Mouse (Mus musculus) embryonic facial prominence, embryonic 10.5 days (tissue): ENCODE data around the gene Kdm2a. TPM values are rescaled to one million over a fixed set of nuclear protein-coding genes. Genes with fewer than 3 reads are reported as not detected.

ENCODE experiments used
- DNase-seq: peaks from one replicate; pipeline ENCODE4 v3.0.0-alpha.2; 2017; ENCODE audit warnings: low spot score
- H3K27ac ChIP-seq: fragments of 300-500 bp; sonication (generic); replicated peaks from 2 replicates; pipeline ENCODE4 v1.5.1; 2016; ENCODE audit warnings: mild to moderate bottlenecking
- H3K27me3 ChIP-seq: fragments of 300-500 bp; sonication (generic); replicated peaks from 2 replicates; pipeline ENCODE4 v1.6.1; 2016; ENCODE audit warnings: low read depth, mild to moderate bottlenecking; ENCODE audit not compliant: poor library complexity, severe bottlenecking
- H3K36me3 ChIP-seq: fragments of 300-500 bp; sonication (generic); replicated peaks from 2 replicates; pipeline ENCODE4 v1.6.1; 2016; ENCODE audit warnings: mild to moderate bottlenecking, moderate library complexity
- H3K4me1 ChIP-seq: fragments of 300-500 bp; sonication (generic); 2 replicates; pipeline ENCODE4 v1.6.1; 2016
- H3K4me3 ChIP-seq: fragments of 300-500 bp; sonication (generic); 2 replicates; pipeline ENCODE4 v1.5.1; 2016; ENCODE audit warnings: mild to moderate bottlenecking, moderate library complexity
- H3K9me3 ChIP-seq: fragments of 300-500 bp; sonication (generic); 2 replicates; pipeline ENCODE4 v1.6.1; 2016; ENCODE audit warnings: mild to moderate bottlenecking
- WGBS: fragments of 180-500 bp; shearing (Covaris S2); methylation state at CpG from one replicate; pipeline ENCODE4 v1.1.7; 2016; 5-methylcytosine and 5-hydroxymethylcytosine counted together
- polyA plus RNA-seq: library from polyadenylated mRNA; unstranded; fragments of >200 nt; fragmentation: Nextera tagmentation; extraction: Ambion mirVana; gene quantifications from 2 replicates; pipeline ENCODE4 v1.2.1, GENCODE M21; 2016

Kdm2a gene
- polyA plus RNA-seq, result 68.6 and 69.6 TPM in 2 replicates

DNA sequence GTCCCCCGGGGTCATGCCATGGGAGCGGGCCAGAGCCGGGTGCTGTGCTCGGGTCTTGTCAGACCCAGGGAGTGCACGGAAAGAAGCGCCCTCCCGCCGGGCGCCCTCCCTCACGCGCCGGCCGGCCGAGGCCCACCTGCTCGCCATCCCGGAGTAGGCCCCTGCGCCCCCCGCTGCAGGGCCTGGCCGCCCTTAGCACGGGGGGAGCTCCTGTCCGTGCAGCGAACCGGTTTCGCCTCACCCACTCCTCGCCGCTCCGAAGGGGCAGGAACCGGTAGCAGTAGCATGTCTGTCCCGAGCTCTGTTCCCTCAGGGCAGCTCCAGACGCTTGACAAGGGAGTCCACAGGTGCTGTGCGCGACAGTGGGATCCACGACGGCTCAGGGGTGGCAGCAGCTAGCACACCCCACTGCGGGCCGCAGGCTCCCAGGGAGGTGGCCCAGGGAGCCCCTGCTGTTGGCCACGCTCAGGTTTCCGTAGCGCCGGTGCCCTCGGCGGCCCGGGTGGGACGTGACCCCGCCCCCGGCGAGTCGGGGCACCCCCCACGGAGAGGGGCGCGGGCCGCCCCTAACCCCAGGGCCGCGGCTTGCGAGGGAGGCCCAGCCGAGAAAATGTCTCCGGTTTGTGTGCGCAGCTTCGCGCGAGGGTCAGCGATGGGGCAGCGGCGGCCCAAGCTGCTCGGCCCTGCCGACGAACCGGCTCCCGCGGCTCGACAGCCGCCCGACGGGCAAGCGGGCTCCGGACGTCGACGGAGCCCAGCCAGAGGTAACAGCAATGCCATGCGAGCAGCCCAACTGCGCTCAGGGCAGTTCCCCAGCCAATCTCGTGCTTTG is at the start of gene Kdm2a:
TSS of gene Kdm2a (minus strand) at position 488 of the 832 bp plus-strand sequence.
- H3K27me3 ChIP-seq, result peaks cover 5% of the 10 kb centered on the region
- peak within 1 kb of the TSS; percentile 99 for H3K27ac ChIP-seq
- peaks cover 10% of the 10 kb centered on the region for H3K36me3 ChIP-seq
- peak within 1 kb of the TSS; percentile 93 for H3K4me3 ChIP-seq
- H3K4me1 ChIP-seq, result peaks cover 33% of the 10 kb centered on the region
- peaks cover 3% of the 10 kb centered on the region; the same call in 1 of the 2 replicates for H3K9me3 ChIP-seq
- DNase-seq, result peak; percentile 65
- WGBS, result under 1% methylated on average over 82 of the region's 82 CpGs

DNA sequence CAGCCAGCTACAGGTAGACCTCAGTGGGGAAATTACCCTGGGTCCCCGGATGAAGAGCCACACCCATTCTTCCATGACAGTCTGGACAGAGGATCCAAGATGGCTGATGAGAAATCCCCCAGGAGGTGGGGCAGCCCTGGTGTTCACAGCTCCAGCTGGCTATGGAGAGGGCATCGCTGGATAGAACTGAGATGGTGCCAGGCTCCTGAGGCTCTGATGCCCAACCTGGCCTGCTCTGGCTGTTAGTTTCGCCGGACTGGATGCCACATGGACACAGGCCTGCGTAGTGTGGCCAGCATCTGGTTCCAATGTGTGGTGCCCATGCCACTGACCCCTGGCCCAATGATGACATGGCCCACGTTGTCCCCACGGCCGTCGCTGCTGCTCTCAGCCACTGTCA is 49.4 kb upstream of the Kdm2a start:
- Histone ChIP-seq H3K27me3 (no peaks in the 10 kb centered on the region), H3K27ac (no peak overlapping the region), H3K9me3 (no peaks in the 10 kb centered on the region), H3K36me3 (no peaks in the 10 kb centered on the region; the same call in 1 of the 2 replicates), H3K4me3 (no peak overlapping the region), H3K4me1 (peaks cover 22% of the 10 kb centered on the region)
- no peak for DNase-seq
- 86% methylated on average over 9 of the region's 9 CpGs for WGBS

DNA sequence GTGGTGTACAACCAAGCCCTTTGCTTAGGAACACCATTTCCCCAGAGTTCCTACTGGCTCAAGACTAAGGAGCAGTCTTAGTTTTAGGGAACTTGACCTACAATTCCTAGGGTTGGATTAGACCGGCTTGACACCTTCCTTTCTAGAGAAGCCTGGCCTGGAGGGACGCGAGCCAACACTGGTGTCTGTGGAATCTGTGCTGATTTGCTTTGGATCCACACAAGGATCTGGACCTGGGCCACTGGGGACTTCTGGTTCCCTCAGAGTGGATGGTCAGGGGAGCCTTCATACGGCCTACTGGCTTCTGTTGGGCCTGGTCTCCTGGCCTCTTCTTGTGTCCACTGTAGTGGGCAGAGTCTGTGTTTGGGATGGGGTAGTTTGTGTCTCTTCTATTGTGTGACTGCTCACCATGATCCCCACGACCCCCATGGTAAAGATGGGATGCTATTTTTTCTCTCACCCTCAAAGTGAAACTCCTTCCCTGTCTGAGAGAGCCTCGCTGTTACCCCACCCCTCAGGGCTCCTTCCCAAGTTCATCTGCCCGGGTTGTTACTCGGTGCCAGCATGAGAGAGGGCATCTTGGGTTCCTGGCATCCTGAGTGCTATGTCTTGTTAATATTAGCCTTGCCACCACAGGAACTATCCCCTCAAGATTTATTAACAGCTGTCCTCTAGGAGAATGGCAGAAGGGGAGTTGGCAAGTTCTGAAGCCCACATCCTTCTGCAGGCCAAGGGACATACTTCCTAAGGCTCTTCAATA is 48.8 kb upstream of the Kdm2a start:
- Histone ChIP-seq H3K4me3 (no peak overlapping the region), H3K4me1 (peaks cover 22% of the 10 kb centered on the region), H3K36me3 (no peaks in the 10 kb centered on the region; the same call in 1 of the 2 replicates), H3K27me3 (no peaks in the 10 kb centered on the region), H3K27ac (no peak overlapping the region), H3K9me3 (no peaks in the 10 kb centered on the region)
- DNase-seq, result no peak
- 86% methylated on average over 8 of the region's 8 CpGs for WGBS

DNA sequence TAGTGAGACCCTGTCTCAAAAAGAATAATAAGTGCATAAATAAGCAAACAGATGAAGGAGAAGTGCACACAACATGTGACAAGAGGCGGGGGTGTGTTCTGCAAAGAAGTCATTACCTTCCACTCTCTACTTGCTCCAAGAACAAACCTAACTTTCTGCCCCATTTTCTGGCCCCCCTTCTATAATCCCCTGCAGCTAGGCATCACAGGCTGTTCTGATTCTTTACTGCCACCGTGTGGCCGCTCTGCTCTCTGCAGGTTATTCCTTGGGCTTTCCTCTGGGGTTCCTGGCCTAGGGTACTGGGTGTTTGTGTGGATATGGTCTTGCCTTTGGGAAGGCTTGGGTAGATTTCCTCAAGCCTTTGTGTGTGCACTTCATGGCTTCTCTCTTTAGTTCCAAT is 44.3 kb upstream of the Kdm2a start:
- H3K9me3 ChIP-seq, result no peaks in the 10 kb centered on the region
- 9% methylated on average over 3 of the region's 3 CpGs for WGBS
- peaks cover 49% of the 10 kb centered on the region for H3K4me1 ChIP-seq
- H3K36me3 ChIP-seq, result no peaks in the 10 kb centered on the region
- no peak overlapping the region; the same call in 1 of the 2 replicates for H3K4me3 ChIP-seq
- peak; percentile 81 for DNase-seq
- 0 out of 2 replicates have a peak overlapping the region, but pooled peaks have one; percentile 68 for H3K27ac ChIP-seq
- peaks cover 17% of the 10 kb centered on the region; the same call in 1 of the 2 replicates for H3K27me3 ChIP-seq

DNA sequence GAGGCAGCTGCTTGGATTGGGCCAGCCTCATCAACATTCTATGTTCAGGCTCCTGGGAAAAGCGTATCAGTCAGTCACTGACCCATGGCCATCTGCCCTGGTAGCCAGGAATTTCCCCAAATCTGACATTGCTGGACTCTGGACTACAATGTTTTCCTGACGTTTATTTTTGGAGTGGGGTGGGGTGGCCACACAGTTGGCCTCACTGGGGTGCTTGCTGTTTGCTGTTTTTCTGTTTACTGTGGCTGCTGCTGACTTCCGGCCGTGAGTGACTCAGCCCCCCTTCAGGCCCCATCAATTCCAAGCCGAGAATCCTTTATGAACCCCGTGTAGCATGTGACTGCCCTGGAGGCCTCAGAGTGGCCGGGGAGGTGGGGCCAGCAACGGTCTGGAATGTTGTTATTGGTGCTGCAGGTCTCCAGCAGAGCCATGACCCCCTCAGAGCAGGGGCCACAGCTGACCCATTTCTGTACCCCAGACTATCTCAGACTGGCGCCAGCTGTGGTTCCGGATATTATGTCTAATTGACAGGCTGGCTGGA is 43.6 kb upstream of the Kdm2a start:
- 28% methylated on average over 10 of the region's 10 CpGs for WGBS
- Histone ChIP-seq H3K4me3 (peak overlapping the region; percentile 23; the same call in 1 of the 2 replicates), H3K4me1 (peaks cover 49% of the 10 kb centered on the region), H3K36me3 (peaks cover 1% of the 10 kb centered on the region; the same call in 1 of the 2 replicates), H3K27me3 (peaks cover 17% of the 10 kb centered on the region; the same call in 1 of the 2 replicates), H3K27ac (peak overlapping the region; percentile 68), H3K9me3 (no peaks in the 10 kb centered on the region)
- DNase-seq, result peak; percentile 68

DNA sequence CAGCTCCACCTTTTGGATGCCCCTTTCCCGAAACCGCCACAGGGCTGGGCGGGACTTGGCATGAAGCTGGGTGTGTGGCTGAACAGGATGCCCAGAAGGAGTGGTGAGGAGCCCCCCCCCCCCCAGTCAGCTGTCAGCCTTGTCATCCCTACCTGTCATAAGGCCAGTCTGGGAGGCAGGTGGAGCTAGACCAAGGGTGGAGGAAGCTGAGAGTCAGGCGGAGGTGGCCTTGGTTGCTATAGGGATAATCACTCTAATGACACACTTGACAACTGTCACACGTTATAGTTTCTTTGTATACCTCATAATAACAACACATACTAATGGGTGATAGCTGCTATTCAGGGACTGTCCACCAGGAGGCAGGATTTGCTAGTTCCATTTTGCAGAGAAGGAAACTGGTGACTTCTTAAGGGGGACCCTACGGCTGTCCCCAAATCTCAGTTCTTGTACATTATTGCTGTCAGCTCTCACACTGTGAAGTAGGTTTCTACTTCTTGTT is 43.1 kb upstream of the Kdm2a start:
- WGBS, result 24% methylated on average over 6 of the region's 6 CpGs
- peak; percentile 65 for DNase-seq
- peaks cover 49% of the 10 kb centered on the region for H3K4me1 ChIP-seq
- H3K4me3 ChIP-seq, result 0 out of 2 replicates have a peak overlapping the region, but pooled peaks have one; percentile 88
- H3K27me3 ChIP-seq, result peaks cover 17% of the 10 kb centered on the region; the same call in 1 of the 2 replicates
- no peaks in the 10 kb centered on the region for H3K9me3 ChIP-seq
- H3K27ac ChIP-seq, result peak overlapping the region; percentile 68; the same call in 1 of the 2 replicates
- peaks cover 7% of the 10 kb centered on the region for H3K36me3 ChIP-seq

DNA sequence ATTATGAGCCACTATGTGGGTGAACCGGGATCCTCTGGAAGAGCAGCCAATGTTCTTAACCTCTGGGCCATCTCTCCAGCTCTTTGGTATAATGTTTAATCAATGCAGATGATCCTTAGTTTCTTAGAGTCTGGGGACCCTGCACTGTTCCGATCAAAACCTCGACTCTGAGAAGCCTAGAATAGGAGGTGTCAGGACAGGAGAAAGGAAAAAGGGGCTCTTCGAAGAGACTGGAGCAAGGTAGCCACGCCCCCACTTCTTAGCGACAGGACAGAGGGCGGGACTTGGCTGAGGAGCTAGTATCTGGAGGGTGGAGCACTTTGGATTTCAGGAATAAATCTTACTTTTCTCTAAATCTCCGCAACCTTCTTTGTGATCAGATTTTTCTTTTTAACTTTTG is 42.1 kb upstream of the Kdm2a start:
- Histone ChIP-seq H3K4me1 (peaks cover 49% of the 10 kb centered on the region), H3K4me3 (peak overlapping the region; percentile 88), H3K27ac (no peak overlapping the region), H3K27me3 (peaks cover 17% of the 10 kb centered on the region; the same call in 1 of the 2 replicates), H3K9me3 (no peaks in the 10 kb centered on the region), H3K36me3 (peaks cover 16% of the 10 kb centered on the region)
- 11% methylated on average over 8 of the region's 8 CpGs for WGBS
- DNase-seq, result peak; percentile 36

DNA sequence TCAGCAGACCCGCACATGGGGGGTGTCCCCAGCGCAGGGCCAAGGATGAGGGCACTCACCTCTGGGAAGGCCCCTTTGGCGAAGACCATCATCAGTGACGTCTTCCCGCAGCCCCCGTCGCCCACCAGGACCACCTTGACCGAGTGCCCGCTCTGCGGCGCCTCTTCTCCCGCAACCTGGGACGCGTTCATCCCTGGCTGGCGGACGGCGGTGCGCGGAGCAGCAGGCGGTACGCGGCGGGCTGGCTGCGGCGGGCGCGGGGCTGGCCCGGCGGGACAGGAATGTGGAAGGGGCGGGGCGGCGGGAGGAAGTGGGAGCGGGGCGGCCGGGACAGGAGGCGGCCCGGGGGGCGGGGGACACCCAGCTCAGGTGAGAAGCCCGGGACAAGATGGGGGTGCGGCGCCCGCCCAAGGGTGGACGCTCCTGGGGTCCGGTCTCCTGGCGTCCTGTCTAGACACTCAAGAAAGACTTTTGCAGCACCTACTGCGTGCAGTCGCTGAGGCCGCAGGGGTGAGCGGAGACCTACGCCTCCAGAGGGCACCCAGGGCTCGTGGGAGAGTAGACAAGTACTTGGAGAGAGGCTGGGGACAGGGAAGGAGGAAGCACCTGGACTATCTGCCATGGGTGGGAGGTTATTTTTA is 41.2 kb upstream of the Kdm2a start, which contains the start of gene Rhod:
TSS of gene Rhod (minus strand) at position 272 of the 641 bp plus-strand sequence.
- DNase-seq, result peak; percentile 85
- Histone ChIP-seq H3K36me3 (peaks cover 20% of the 10 kb centered on the region), H3K4me1 (peaks cover 49% of the 10 kb centered on the region), H3K9me3 (no peaks in the 10 kb centered on the region), H3K27ac (peak within 1 kb of the TSS; percentile 88), H3K4me3 (peak within 1 kb of the TSS; percentile 88), H3K27me3 (peaks cover 17% of the 10 kb centered on the region; the same call in 1 of the 2 replicates)
- under 1% methylated on average over 51 of the region's 51 CpGs for WGBS

DNA sequence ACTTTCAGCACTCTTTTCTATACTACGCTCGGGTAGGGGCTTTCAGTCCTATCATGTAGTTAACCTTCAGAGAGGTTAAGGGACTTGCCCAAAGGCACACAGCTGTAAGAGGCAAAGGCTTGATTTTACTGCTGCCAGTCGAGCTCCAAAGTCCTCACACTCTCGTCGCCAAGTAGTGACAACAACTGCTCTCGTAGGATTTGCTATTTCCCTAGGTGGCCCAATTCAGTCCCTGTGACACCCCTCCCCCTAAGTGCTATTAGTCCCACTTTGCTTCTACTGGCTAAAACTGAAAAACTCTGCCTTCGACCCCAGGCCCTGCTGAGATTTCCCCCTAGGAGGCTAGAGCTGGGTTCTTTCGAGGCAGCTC is 40.7 kb upstream of the Kdm2a start:
- Histone ChIP-seq H3K9me3 (no peaks in the 10 kb centered on the region), H3K4me1 (peaks cover 49% of the 10 kb centered on the region), H3K27ac (peak overlapping the region; percentile 88), H3K36me3 (peaks cover 20% of the 10 kb centered on the region), H3K4me3 (peak overlapping the region; percentile 88), H3K27me3 (peaks cover 17% of the 10 kb centered on the region; the same call in 1 of the 2 replicates)
- WGBS, result 6% methylated on average over 8 of the region's 8 CpGs
- no peak for DNase-seq

DNA sequence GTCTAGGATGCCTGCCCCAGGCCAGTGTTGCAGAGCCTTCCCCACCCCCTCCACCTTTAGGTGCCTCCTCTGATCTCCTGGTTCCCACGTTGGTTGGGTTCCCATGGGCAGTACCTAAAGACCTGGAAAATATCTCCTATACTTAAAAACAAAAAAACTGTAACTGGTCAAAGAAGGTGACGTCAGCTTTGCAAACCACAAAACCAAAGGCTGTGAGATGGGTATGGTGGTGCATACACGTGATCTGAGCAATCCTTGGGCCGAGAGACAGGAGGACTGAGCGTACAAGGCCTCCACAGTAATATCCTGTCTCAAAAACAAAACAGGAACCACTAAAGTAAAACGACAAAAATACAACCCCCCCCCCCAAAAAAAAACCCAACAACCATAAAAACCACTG is 39.8 kb upstream of the Kdm2a start:
- 73% methylated on average over 6 of the region's 6 CpGs for WGBS

DNA sequence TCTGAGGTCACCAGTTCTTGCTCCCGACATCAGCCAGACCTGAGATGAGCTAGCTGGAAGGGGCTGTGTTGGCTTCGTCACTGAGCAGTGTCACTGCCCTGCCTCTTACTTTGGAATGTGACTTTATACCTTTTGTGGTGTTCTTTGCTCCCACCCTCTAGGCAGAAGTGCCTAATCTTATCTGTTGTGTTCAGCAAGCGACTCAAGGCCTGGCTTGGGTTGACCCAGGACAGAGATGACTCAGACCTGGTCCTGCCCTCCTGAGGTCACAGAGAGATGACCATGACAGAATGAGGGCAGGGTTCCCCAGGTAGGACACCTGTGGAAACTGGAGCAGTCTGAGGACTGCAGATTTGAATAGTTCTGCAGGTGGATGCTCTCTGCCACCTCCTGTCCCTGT is 38.2 kb upstream of the Kdm2a start:
- peaks cover 17% of the 10 kb centered on the region; the same call in 1 of the 2 replicates for H3K27me3 ChIP-seq
- H3K27ac ChIP-seq, result no peak overlapping the region
- H3K9me3 ChIP-seq, result no peaks in the 10 kb centered on the region
- H3K4me1 ChIP-seq, result peaks cover 37% of the 10 kb centered on the region
- peaks cover 38% of the 10 kb centered on the region for H3K36me3 ChIP-seq
- H3K4me3 ChIP-seq, result no peak overlapping the region
- no peak for DNase-seq
- WGBS, result 87% methylated on average over 3 of the region's 3 CpGs

More for the DNA sequence above, 39.8 kb upstream of the Kdm2a start:
- DNase-seq, result no peak
- Histone ChIP-seq H3K9me3 (no peaks in the 10 kb centered on the region), H3K4me3 (peak overlapping the region; percentile 88; the same call in 1 of the 2 replicates), H3K4me1 (peaks cover 49% of the 10 kb centered on the region), H3K36me3 (peaks cover 23% of the 10 kb centered on the region), H3K27ac (no peak overlapping the region), H3K27me3 (peaks cover 17% of the 10 kb centered on the region; the same call in 1 of the 2 replicates)
